Mouse (Mus musculus): ENCODE results near the gene Card11. TPM values are rescaled to one million over a fixed set of nuclear protein-coding genes. Genes with fewer than 3 reads are reported as not detected.

Card11 gene
- polyA plus RNA-seq, 1 experiment from 2014 or later: 0.46 TPM

DNA sequence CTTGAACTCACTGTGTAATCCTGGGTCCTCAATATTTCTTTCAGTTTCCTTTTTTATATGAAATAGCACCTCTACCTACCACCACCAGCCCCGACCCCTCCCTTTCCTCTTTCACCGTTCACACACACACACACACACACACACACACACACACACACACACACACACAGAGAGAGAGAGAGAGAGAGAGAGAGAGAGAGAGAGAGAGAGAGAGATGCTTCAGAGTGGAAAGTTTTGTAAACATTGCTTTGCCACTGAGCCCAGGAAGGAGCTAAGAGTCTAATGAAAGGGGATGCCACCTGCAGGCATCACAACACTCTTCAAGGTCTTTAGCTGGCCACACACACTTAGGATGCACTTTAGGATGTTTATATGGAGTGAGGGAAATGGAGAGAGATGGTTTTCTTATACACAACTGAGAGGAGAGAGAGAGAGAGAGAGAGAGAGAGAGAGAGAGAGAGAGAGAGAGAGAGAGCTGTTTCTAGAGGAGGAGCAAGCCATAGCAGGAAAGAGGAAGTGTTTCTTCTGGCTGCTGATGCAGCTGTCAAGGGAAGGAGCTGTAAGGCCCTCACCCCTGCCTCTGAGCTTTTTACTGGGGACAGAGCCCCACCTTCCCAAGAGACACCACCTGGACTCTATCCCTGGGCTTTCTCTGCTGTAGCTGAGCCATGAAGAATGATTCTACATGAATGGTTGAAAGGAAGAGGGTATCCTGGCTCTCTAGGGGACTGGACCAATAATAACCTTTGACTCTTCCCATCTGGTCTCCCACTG is 17.7 kb upstream of the Card11 start:
- no peak overlapping the region for H3K9ac ChIP-seq (replicated peaks)
- H3K27me3 ChIP-seq (ENCODE audit: insufficient read depth, low read length): no peaks in the 10 kb centered on the region
- peaks cover 4% of the 10 kb centered on the region; the same call in 1 of the 2 replicates for H3K9me3 ChIP-seq (ENCODE audit: low read length)
- no peak overlapping the region for H3K4me3 ChIP-seq (ENCODE audit: low read depth, low read length)
- H3K36me3 ChIP-seq (replicated peaks; ENCODE audit: insufficient read depth, low read length): no peaks in the 10 kb centered on the region
- TF ChIP-seq EP300 (IDR thresholded peaks at IDR 0.05; ENCODE audit: low read depth) (no peak), CTCF (IDR thresholded peaks at IDR 0.05; ENCODE audit: low read depth) (no peak)
- peak overlapping the region; percentile 59; the same call in 1 of the 2 replicates for H3K27ac ChIP-seq (ENCODE audit: low read depth)
- WGBS (ENCODE audit: insufficient replicate concordance): 17% methylated on average over 2 of the region's 2 CpGs
- no peak for DNase-seq
- no peak overlapping the region for H3K4me2 ChIP-seq (ENCODE audit: low read depth, low read length)
- ATAC-seq: peak; percentile 50; the same call in 1 of the 2 replicates
- H3K4me1 ChIP-seq (ENCODE audit: insufficient read depth): no peaks in the 10 kb centered on the region

DNA sequence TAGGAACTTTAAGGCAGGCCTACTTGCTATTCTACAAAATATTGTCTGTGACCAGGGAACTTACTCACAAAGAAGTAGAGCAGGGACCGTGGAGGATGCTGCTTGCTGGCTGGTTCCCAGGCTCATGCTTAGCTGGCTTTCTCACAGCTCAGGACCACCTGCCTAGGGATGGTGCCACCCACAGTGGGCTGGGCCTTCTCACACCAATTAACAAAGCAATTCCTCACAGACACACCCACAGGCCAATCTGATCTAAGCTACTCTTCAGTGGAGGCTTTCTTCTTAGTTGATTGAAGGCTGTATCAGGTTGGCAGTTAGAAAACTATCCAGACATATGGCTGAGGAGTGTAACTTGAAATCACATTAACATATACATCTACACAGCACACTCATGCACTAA is 15.7 kb upstream of the Card11 start:
- H3K4me3 ChIP-seq (ENCODE audit: low read depth, low read length): no peak overlapping the region
- no peak overlapping the region for H3K9ac ChIP-seq (replicated peaks)
- H3K27ac ChIP-seq (ENCODE audit: low read depth): no peak overlapping the region
- 84% methylated on average over 1 of the region's 1 CpGs for WGBS (ENCODE audit: insufficient replicate concordance)
- no peaks in the 10 kb centered on the region for H3K4me1 ChIP-seq (ENCODE audit: insufficient read depth)
- ATAC-seq: no peak
- no peaks in the 10 kb centered on the region for H3K27me3 ChIP-seq (ENCODE audit: insufficient read depth, low read length)
- DNase-seq: no peak
- H3K36me3 ChIP-seq (replicated peaks; ENCODE audit: insufficient read depth, low read length): no peaks in the 10 kb centered on the region
- H3K4me2 ChIP-seq (ENCODE audit: low read depth, low read length): no peak overlapping the region
- TF ChIP-seq EP300 (IDR thresholded peaks at IDR 0.05; ENCODE audit: low read depth) (no peak), CTCF (IDR thresholded peaks at IDR 0.05; ENCODE audit: low read depth) (no peak)
- no peaks in the 10 kb centered on the region for H3K9me3 ChIP-seq (ENCODE audit: low read length)

DNA sequence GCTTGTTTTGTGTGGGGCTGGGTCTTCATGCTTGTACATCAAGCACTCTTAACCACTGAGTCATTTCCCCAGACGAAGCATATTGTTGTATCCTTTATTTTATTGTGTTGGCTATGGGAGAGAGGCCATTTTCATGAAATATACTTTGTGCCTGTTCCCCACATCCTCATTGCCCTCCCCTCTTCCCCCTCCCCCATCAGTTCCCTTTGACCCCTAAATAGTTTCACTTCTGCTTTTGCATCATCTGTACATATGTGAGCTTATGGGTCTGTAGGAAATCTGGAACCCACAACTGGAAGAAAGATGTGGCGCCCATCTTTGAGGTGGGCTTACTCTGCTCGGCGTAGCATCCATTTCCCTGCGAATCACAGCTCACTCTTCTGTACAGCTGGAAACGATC is 13.8 kb upstream of the Card11 start:
- no peaks in the 10 kb centered on the region for H3K27me3 ChIP-seq (ENCODE audit: insufficient read depth, low read length)
- no peaks in the 10 kb centered on the region for H3K9me3 ChIP-seq (ENCODE audit: low read length)
- peak; percentile 19 for DNase-seq
- no peak overlapping the region for H3K4me2 ChIP-seq (ENCODE audit: low read depth, low read length)
- no peaks in the 10 kb centered on the region for H3K36me3 ChIP-seq (replicated peaks; ENCODE audit: insufficient read depth, low read length)
- H3K27ac ChIP-seq (ENCODE audit: low read depth): 0 out of 2 replicates have a peak overlapping the region, but pooled peaks have one; percentile 4
- no peak for TF ChIP-seq EP300 (IDR thresholded peaks at IDR 0.05; ENCODE audit: low read depth)
- no peak for TF ChIP-seq CTCF (IDR thresholded peaks at IDR 0.05; ENCODE audit: low read depth)
- no peak for ATAC-seq
- 52% methylated on average over 6 of the region's 6 CpGs for WGBS (ENCODE audit: insufficient replicate concordance)
- no peaks in the 10 kb centered on the region for H3K4me1 ChIP-seq (ENCODE audit: insufficient read depth)
- no peak overlapping the region for H3K9ac ChIP-seq (replicated peaks)
- H3K4me3 ChIP-seq (ENCODE audit: low read depth, low read length): no peak overlapping the region

DNA sequence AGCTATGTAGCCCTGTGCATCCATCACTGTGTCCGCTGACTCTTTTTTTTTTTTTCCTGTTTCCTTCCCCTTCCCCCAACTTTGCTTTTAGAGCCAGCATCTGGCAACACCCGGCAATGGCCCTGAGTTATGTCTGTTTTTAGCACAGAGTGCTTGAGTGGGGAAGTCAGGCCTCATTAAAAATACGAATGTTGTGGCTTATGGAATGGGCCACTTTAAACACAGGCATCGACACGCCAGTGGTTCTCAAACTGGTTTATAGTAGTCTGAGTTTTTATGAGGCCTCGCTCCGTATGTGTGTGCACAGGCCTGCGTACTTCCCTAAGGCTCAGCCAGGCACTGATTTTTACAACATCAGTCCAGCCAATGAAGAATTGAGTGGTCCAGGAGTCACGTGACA is 13.1 kb upstream of the Card11 start:
- Histone ChIP-seq H3K9ac (replicated peaks) (no peak overlapping the region), H3K27me3 (ENCODE audit: insufficient read depth, low read length) (no peaks in the 10 kb centered on the region), H3K4me3 (ENCODE audit: low read depth, low read length) (no peak overlapping the region), H3K36me3 (replicated peaks; ENCODE audit: insufficient read depth, low read length) (no peaks in the 10 kb centered on the region), H3K27ac (ENCODE audit: low read depth) (no peak overlapping the region), H3K4me2 (ENCODE audit: low read depth, low read length) (no peak overlapping the region), H3K9me3 (ENCODE audit: low read length) (no peaks in the 10 kb centered on the region), H3K4me1 (ENCODE audit: insufficient read depth) (no peaks in the 10 kb centered on the region)
- no peak for DNase-seq
- TF ChIP-seq EP300 (IDR thresholded peaks at IDR 0.05; ENCODE audit: low read depth) (no peak), CTCF (IDR thresholded peaks at IDR 0.05; ENCODE audit: low read depth) (no peak)
- WGBS (ENCODE audit: insufficient replicate concordance): 46% methylated on average over 9 of the region's 9 CpGs
- no peak for ATAC-seq

DNA sequence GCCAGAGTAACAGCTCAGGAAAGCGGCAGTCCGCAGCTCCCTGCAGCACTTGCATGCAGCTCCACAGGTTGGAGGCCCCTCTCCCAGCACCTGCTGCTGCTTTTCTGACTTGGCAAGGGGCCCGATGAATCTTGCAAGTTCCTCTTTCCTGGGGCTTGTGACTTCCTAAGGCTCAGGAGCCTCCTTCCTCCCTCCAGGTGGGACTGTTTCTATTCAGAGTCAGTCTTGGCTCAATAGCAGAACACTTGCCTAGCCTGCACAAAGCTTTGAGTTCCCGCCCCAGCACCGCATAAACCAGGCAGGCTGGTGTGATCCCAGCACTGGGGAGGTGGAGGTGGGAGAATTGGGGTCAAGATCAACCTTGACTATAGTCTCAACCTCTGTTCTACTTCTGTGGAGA is 5.1 kb upstream of the Card11 start:
- Histone ChIP-seq H3K9ac (replicated peaks) (no peak overlapping the region), H3K36me3 (replicated peaks; ENCODE audit: insufficient read depth, low read length) (no peaks in the 10 kb centered on the region), H3K4me2 (ENCODE audit: low read depth, low read length) (no peak overlapping the region), H3K27me3 (ENCODE audit: insufficient read depth, low read length) (no peaks in the 10 kb centered on the region), H3K9me3 (ENCODE audit: low read length) (no peaks in the 10 kb centered on the region), H3K4me3 (ENCODE audit: low read depth, low read length) (no peak overlapping the region), H3K4me1 (ENCODE audit: insufficient read depth) (no peaks in the 10 kb centered on the region), H3K27ac (ENCODE audit: low read depth) (no peak overlapping the region)
- 50% methylated on average over 5 of the region's 5 CpGs for WGBS (ENCODE audit: insufficient replicate concordance)
- DNase-seq (no peak), ATAC-seq (no peak)
- no peak for TF ChIP-seq EP300 (IDR thresholded peaks at IDR 0.05; ENCODE audit: low read depth)
- TF ChIP-seq CTCF (IDR thresholded peaks at IDR 0.05; ENCODE audit: low read depth): no peak

DNA sequence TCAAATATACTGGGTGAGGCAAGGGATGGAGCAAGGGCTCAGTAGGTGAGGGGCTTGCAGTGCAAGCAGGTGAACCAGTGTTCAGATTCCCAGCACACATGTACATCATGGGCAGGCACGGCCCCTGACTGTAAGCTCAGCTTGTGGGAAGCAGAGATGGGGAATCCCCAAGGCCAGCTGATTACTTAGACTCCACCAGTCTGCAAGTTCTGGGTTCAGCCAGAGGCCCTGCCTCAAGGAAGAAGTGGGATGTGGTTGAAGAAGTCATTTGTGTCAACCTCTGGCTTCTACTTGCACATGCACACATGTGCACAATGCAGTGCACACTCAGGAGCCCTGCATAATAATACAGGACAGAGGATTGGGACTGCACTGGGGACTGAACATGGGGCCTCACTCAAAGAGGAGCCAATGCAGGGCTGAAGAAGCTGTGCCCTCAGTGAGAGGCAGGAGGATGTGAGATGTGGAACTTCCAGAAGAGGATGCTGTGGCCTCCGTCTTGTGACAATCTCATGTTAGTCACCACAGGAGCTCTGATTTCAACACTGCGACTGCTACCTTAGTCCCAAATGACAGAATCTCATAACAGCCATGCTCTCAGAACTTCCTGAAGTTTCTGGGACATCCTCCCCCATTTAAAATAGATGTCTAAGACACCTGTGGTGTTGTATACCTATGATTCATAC is 3.8 kb upstream of the Card11 start:
- Histone ChIP-seq H3K27ac (ENCODE audit: low read depth) (no peak overlapping the region), H3K36me3 (replicated peaks; ENCODE audit: insufficient read depth, low read length) (no peaks in the 10 kb centered on the region), H3K9ac (replicated peaks) (no peak overlapping the region), H3K4me3 (ENCODE audit: low read depth, low read length) (no peak overlapping the region), H3K27me3 (ENCODE audit: insufficient read depth, low read length) (no peaks in the 10 kb centered on the region), H3K4me1 (ENCODE audit: insufficient read depth) (peaks cover 5% of the 10 kb centered on the region), H3K9me3 (ENCODE audit: low read length) (no peaks in the 10 kb centered on the region), H3K4me2 (ENCODE audit: low read depth, low read length) (no peak overlapping the region)
- DNase-seq: no peak
- TF ChIP-seq CTCF (IDR thresholded peaks at IDR 0.05; ENCODE audit: low read depth) (no peak), EP300 (IDR thresholded peaks at IDR 0.05; ENCODE audit: low read depth) (no peak)
- ATAC-seq: no peak
- 49% methylated on average over 3 of the region's 3 CpGs for WGBS (ENCODE audit: insufficient replicate concordance)
